Mouse (Mus musculus): ENCODE measurements around the gene Soga1. TPM values are rescaled to one million over a fixed set of nuclear protein-coding genes. Genes with fewer than 3 reads are reported as not detected.

The Soga1 gene
- total RNA-seq, 2 experiments from 2014 or later: 11.1 to 12.2 TPM

DNA sequence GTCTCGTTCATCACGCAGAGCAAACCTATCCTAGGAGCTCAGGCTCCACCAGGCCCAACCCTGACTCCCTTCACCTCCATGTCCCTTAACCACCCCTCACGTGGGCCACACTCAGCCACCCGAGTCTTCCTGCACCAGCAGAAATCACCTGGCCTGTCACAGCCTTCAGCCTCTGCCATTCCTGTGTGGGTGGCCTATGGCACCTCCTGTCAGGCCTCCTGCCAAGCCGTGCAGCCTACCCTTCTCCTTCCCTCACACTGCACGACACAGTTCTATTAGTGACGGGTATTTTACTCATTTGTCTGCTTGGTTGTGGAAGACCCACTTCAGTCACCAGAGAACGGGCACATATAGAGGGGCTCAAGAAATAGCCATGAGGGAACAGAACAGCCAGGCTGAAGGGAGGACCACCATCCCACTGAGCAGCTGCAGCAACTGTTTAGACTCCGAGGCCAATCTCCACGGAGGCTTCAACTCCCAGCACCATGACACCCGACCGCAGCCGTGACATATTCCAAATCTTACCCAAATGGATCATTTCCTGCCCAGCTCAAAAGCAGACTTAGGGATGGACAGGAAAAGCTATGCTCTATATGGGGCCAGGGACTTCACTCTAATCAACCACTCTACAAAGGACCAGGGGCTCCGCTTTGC is 10.2 kb downstream of the Soga1 start:
- intact Hi-C loops (cut with DNase I; ENCODE audit: low total_unique reads): no loop called here
- no peak for DNase-seq

DNA sequence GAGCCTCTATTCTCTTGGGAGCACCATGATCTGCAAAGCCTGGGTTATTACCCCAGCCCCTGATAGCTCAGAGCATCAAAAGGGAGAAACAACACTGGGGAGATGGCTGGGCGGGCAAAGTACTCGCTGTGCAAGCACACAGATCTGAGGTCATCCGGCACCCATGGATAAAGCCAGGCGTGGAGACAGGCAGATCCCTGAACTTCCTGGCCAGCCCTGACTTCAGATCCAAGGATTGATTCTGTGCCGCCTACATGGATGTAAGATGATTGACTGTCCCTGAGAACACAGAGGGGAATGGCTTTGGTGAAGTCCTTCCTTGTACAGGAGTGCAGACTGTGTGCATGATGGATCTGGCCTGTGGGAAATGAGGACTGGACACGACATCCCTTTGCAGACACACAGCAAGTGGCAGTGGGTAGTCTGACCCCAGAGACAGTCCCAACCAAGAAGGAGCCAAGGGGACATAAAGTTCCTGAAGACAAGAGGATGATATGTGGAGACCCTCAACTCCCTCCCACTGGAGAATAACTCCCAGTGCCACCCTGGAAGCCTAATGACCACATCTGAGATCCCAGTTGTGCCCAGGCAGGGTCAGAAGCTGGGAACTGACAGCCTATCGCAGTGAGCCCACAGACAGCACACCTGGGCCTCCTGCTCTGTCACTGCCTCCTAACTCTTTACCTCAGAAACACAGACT is 12.2 kb downstream of the Soga1 start:
- DNase-seq: no peak
- intact Hi-C loops (cut with DNase I; ENCODE audit: low total_unique reads): no loop called here

DNA sequence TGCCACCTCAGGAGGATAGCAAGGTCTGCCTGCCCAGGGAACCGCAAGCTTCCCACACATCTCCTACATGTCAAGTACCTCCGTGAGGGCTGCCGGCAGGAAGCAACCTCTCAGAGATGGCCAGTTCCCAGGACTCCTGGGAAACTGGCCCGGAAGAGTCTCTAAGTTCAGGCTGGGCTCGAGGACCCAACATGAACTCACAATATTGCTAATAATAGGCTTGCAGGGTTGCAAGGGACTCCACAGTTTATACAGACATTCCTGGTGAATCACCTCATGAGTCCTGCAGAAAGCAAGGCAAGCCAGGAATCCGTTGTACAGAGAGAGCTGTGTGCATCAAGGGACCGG is 13.2 kb downstream of the Soga1 start:
- peak; percentile 49 for DNase-seq
- intact Hi-C loops (cut with DNase I; ENCODE audit: low total_unique reads): no loop called here

DNA sequence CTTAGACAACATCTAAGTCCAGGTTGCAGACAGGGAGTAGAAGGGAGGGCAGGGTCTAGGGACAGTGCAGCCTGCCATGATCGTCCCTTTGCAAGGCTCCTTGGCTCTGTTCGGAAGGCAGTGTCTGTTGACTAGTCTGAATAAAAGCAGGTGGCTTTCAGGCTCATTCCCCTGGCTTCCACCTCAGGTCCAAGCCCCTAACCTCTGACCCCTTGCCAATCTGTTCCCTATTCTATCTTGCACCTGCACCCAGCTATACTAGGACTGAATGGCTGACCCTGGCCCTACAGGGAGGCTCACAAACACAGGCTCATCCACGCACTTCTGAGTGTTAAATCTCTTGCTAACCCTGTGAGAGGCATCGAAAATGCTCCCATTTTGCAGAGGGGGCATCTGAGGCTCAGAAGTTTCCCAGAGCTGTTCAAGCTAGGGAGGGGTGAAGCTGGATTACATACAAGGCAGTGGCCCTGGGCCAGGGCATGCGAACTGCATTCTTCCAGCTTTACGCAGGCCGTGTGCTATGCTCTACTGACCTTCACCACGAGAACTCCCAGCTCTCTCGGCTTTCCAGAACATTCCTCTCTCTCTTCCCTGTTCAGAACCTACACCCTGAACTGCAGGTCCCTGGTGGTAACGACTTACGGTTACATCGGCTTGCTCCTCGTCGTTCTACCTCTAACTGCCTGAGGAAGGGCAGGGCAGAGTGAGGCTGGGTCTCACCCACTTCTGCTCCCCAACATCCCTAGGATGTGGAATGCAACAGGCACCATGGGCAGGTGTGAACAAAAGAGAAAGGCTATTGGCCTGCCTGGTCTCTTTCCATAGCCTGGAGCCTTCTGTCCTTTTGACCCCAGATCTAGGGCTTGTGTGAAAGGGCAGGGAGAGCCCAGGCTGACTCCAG is 13.8 kb downstream of the Soga1 start:
- DNase-seq: peak; percentile 61

DNA sequence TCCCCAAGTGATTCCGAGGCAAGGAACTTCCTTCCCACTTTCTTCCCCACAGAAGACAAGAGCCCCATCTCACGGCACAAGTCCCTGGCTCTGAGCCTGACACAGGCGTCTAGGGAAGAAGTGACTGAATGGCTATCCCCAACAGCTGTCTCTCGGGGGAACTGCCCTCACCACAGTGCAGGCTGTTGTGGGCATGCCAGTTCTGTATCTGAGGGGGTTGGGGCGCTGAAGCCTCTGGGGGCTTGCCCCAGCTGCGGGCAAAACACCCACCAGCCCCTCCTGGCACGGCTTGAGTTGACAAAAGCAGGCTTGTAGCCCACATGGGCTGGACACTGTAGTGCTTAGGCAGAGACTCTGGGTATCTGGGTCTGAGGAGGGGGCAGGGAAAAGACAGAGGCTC is 14.9 kb downstream of the Soga1 start:
- peak; percentile 46 for DNase-seq
- intact Hi-C loops (cut with DNase I; ENCODE audit: low total_unique reads): no loop called here

More for the DNA sequence above, 13.8 kb downstream of the Soga1 start:
- intact Hi-C loops (cut with DNase I; ENCODE audit: low total_unique reads): no loop called here

DNA sequence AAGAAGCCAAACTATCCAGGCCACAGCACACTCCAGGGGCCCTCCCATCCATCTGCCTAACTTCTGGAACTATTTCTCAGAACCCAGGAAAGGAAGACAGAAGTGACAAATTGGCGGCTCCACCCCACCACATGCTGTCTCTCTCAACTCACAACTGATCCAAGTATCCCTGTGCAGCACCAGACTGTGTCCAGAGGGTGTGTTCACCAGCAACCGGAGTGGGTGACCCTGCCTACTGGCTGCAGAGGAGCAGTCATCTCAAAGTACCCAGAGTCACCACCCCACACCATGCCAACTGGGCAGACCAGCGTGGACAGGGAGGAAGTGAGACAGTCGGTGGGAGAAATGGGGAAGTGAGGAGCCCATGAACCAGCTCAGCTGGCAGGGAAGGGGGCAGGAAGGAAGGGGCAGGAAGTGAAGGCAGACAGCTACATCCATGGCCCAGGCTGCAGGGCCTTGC is 15.8 kb downstream of the Soga1 start:
- DNase-seq: peak; percentile 52
- intact Hi-C loops (cut with DNase I; ENCODE audit: low total_unique reads): no loop called here

DNA sequence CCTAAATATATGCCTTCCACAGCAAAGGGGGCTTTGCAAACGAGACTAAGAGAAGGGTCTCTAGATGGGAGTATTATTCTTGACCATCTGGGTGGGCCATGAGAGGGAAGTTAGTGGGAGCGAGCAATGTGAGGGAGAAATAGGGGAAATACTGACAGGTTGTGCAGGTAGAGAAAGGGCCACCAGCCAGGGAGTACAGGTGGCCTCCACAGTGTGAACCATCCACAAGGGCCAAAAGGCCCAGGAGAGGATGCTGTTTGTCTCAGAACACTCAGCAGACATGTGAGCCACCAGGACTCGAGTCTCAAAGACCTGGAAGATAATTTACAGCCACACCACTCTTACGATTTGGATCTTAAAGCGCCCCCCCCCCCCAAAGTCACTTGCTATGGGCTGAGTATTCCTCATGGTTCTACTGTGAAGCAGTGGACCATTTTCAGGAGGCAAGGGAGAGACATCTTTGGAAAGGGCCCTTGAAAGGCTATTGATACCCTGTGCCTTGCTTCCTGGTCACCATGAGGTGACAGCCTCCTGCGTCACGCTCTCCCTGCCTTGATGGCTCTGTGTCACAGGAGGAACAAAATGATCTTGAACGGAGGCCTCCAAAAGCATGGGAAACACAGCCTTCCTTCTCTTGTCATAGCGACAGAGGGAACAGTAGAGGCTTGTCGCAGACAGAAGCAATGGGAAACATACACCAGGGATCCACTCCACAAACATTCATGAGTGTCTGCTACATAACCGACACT is 18.3 kb downstream of the Soga1 start:
- intact Hi-C loops (cut with DNase I; ENCODE audit: low total_unique reads): no loop called here
- no peak for DNase-seq

DNA sequence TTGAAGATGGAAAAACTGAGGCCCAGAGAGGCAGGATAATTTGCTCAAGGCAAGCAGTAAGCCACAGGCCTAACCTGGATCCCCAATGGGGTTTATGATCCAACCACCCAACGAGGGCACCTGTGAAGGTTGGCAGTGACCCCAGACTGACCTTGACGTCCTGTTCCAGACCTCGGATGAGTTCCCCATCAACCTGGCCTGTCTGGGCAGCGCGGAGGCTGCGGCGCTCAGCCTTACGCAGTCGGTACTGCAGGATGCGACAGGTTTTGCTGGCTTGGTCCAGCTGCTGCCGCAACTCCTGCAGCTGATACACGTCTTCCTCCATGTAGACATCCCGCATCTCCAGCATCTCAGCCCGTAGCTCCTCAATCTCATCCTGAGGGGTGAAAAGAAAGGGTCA is 19.0 kb downstream of the Soga1 start:
- intact Hi-C loops (cut with DNase I; ENCODE audit: low total_unique reads): no loop called here
- no peak for DNase-seq

DNA sequence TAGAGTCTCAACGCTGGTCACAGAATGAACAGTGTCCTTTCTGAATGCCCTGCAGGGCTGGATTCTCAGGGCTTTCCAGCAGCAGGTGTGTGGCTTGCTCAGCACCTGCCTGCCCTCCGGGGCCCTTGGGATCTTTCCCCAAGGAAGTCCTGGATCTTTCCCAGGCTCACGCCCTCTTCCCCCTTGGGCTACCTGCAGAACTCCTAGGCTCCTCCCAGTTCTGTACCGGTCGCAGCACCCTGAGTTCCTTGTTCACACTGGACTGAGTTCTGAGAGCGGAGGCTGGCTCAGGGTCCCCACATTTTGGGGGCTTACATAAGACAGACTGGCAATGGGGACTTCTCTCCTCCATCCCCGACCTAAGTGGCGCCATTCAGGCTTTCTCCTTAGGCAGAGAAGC is 19.9 kb downstream of the Soga1 start:
- DNase-seq: no peak
- intact Hi-C loops (cut with DNase I; ENCODE audit: low total_unique reads): no loop called here

DNA sequence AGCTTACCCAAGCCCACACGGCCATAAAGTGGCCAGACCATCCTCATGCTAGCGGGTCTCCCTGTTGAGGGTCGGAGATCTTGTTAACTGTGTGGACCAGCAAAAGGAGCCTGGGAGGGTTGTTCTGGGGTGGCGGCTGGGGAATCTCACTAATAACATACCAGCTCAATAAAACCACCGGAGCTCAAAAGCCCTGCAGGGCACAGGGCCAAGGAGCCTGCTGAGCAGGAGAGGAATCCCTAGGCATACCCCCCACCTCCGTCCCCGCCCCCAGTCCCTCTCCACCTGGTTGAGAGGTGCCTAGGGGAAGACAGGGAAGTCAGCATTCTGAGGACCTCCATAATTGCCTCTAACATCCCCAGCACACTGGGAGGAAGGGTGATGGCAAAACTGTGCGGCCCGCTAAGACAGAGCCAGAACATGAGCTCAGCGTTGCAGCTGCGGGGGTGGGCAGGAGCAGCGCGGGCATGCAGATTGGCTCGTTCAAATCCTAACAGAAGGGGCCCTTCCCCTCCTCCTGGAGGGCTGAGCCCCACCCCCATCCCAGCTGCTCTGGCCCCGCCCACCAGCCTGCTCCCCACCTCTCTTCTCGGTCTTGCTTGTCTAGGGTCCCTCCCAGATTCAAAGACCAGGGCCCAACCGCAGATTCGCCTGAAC is 20.6 kb downstream of the Soga1 start:
- DNase-seq: peak; percentile 79
- intact Hi-C loops (cut with DNase I; ENCODE audit: low total_unique reads): no loop called here

DNA sequence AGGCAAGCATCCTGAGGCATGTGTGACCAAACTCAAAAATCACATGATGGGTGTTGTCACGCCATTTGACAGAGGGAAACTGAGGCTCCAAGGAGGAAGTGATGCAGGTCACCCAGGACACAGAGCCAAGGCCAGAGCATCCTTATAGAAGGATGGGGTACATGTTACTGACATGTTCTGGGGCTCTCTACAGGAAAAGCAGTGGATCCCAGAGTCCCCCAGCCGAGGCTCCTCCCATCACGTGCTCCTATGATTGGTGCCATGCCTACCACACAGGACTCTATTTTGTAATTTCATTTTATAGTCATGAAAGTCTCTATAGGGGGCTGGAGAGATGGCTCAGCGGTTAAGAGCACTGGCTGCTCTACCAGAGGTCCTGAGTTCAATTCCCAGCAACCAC is 21.3 kb downstream of the Soga1 start:
- intact Hi-C loops (cut with DNase I; ENCODE audit: low total_unique reads): no loop called here
- DNase-seq: no peak

DNA sequence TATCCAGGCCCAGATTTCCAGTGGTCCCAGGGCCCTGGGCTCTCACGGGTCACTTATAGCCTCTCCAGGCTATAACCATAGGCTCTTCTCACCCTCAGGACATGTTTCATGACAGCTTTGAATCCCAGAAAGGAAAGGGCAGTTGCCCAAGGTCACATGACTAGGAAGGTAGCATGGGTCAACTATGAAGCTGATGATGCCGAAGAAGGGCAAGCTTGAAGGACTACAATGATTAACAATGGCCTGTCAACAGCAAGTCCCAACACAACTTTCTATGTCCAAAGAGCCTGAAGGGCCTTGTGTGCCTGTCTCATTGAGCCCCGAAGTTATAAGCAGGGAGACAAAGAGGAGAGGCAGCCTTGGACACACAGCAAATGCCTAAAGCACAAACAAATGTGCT is 21.9 kb downstream of the Soga1 start:
- intact Hi-C loops (cut with DNase I; ENCODE audit: low total_unique reads): no loop called here

DNA sequence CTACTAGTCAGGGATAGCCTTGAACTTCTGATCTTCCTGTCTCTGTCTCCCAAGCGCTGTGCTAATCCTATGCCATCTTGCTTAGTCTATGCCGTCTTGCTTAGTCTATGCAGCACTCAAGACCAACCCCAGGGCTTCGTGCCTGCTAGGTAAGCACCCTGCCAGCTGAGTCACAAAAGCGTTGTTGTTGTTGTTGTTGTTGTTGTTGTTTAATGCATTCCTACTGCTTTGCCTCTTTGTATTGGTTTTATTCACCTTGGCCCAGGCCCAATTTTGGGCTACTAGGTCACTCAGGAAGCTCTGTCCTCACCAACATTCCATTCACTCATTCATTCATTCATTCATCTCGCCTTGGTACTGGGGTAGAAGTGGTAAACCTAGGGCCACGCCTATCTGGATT is 23.3 kb downstream of the Soga1 start:
- no peak for DNase-seq

More for the DNA sequence above, 21.9 kb downstream of the Soga1 start:
- no peak for DNase-seq

DNA sequence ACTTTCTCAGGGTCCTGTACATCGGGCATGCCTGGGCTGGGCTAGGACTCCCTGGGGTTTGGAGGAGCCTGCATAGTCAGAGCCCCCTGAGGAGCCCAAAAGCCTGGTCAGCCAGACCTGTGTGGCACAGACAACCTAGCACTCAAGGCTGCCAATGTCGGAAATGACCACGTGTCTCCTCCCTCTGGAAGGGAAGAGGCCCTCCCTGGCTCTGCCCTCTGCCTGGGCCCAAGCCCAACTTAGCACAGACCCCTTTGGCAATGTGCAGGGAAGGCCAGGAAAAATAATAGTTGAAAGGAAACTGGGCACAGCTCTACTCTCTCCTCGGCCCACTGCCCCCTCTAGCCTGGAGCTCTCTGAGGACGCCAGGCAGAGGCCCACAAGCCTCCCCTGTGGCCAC is 24.2 kb downstream of the Soga1 start:
- intact Hi-C loops (cut with DNase I; ENCODE audit: low total_unique reads): no loop called here
- peak; percentile 37 for DNase-seq

More for the DNA sequence above, 23.3 kb downstream of the Soga1 start:
- intact Hi-C loops (cut with DNase I; ENCODE audit: low total_unique reads): no loop called here

DNA sequence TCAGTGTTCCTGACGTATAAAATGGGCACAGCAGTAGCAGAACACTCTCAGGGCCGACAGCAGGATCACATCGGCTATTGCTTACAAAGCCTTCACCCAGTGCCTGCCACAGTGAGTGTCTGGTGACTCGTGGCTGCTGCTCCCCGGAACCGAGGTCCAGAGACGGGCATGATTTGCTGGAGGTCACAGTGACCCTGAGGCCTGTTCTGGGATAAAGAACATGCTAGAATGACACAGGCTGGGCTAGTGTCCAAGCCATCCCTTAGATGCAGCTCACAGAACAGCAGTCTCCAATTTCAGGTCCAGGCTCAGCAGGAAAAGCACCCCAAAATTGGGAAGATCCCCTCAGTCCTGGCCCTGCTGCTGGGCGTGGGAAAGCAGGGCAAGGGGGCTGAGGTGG is 24.8 kb downstream of the Soga1 start:
- no peak for DNase-seq
- intact Hi-C loops (cut with DNase I; ENCODE audit: low total_unique reads): no loop called here

DNA sequence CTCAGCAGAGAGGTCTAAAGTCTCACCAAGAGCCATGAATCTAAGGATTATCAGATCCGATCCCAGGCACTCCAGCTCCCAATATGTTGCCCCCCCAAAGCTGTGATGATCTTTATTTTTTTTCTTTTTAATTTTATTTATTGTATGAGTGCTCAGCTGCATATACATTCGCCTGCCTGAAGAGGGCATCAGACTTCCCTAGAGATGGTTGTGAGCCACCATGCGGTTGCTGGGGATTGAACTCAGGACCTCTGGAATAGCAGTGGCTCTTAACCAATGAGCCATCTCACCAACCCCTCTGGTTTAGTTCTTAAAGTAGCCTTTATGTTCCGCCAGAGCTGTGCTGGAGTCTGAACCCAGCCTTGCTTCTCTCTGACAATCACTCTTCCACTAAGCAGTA is 25.3 kb downstream of the Soga1 start:
- intact Hi-C loops (cut with DNase I; ENCODE audit: low total_unique reads): no loop called here

DNA sequence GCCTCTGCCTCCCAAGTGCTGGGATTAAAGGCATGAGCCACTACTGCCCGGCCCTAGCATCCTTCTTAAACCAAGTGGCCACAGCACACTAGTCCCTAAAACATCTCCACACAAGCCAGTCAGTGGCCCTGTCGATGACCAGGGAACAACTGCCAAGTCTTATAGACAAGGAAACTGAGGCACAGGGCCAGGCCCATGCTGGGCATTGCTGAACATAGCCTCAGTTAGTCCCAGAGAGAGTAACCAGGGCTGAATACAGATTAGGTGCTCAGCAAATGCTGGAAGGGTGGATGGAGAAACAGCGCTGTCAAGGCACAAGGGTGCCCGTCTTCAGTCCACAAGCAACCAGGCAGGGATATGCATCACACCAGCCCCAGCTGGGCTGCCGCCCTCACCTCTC is 25.9 kb downstream of the Soga1 start:
- intact Hi-C loops (cut with DNase I; ENCODE audit: low total_unique reads): no loop called here
- no peak for DNase-seq

More for the DNA sequence above, 25.3 kb downstream of the Soga1 start:
- no peak for DNase-seq

DNA sequence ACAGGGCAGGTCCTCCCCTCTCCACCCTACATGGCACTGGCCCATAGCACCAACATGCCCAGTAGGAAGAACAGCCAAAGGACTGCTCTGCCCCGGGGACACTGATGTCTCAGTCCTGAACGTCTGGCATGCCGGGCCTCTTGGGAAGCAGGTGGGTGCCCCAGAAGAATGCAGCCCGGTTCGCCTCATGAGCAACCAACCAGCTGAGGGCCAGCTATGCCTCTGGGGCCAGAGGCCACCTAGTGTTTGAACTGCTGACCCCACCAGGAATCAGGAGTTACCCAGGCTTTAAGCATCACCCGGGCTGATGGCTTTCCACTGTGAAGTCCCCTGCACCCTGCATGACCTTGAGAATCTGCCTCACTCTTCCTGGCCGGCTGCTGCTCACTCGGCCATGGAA is 26.6 kb downstream of the Soga1 start:
- DNase-seq: no peak
- intact Hi-C loops (cut with DNase I; ENCODE audit: low total_unique reads): no loop called here

DNA sequence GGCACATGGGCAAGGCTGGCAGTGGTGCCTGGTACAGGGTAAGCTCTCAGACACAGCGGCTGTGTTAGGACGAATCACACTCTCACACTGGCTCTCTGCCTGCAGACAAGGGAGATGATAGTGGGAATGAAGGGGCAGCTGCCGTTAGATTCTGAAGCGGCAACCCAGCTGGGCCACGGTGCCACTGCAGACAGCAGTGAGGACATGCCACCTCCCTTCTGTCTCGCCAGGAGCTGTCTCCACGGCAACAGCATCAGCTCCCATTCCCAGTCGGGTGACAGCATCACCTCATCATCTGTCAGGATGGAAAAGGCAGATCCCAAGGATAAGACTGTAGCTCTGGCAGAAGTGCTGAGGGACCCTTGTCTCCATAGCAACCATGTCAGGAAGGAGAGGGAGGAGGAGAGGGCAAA is 29.2 kb downstream of the Soga1 start:
- no peak for DNase-seq
- intact Hi-C loops (cut with DNase I; ENCODE audit: low total_unique reads): no loop called here

Measured in gastrocnemius, postnatal 14 days (tissue).